In genomic region chr11:58937909-58938308, GRCm38 (mm10) we compare ENCODE assay signal across 8 mouse cellular contexts. TPM values are rescaled to one million over a fixed set of nuclear protein-coding genes. Genes with fewer than 3 reads are reported as not detected.
DNase-seq lines count a peak whose midpoint lies in the region; ATAC-seq and TF ChIP-seq lines count a peak whose summit lies in the region.

No protein-coding gene starts in this region.

- no peaks in the 10 kb centered on the region for H3K27me3 ChIP-seq in cerebellum, adult 2 months (ENCODE audit: control insufficient read depth, insufficient read depth, low read length)
- no peaks in the 10 kb centered on the region for H3K27me3 ChIP-seq in thymus, adult 2 months (ENCODE audit: control insufficient read depth, insufficient read depth, low read length)
- no peaks in the 10 kb centered on the region for H3K27me3 ChIP-seq in midbrain, postnatal 0 days (ENCODE audit: insufficient read depth, low read length)

- DNase-seq in cerebellum, adult 2 months = peak in 1 of 2 experiments; percentile 42
- no peak for DNase-seq in cerebellum, adult 11 months
- DNase-seq in thymus, adult 2 months = no peak
- no peak for DNase-seq in thymus, postnatal 10 days (ENCODE audit: low spot score in 2 of 2)
- DNase-seq in kidney, postnatal 4 days = peak; percentile 37 to 47
- peak; percentile 35 for DNase-seq in midbrain, postnatal 0 days (ENCODE audit: low spot score)
- DNase-seq in layer of hippocampus, adult 9-10 months (ENCODE audit: low spot score) = no peak
- DNase-seq in yolk sac, embryonic 10.5 days (ENCODE audit: low spot score) = no peak

- no peak for TF ChIP-seq CTCF in cerebellum, adult 2 months (IDR thresholded peaks at IDR 0.05; ENCODE audit: borderline replicate concordance, insufficient read depth, low read depth, low read length)
- no peak for TF ChIP-seq CTCF in thymus, adult 2 months (IDR thresholded peaks at IDR 0.05; ENCODE audit: borderline replicate concordance, control insufficient read depth, extremely low read depth, insufficient read depth, low read length, poor library complexity)
- TF ChIP-seq CTCF in midbrain, postnatal 0 days (IDR thresholded peaks at IDR 0.05) = no peak

- peak overlapping the region; percentile 85 for H3K4me2 ChIP-seq in midbrain, postnatal 0 days (ENCODE audit: low read depth, low read length, poor library complexity, severe bottlenecking)

- H3K36me3 ChIP-seq in thymus, adult 2 months (ENCODE audit: control insufficient read depth, insufficient read depth, low read length) = peaks cover 15% of the 10 kb centered on the region
- H3K36me3 ChIP-seq in midbrain, postnatal 0 days (ENCODE audit: insufficient read depth, low read length) = peaks cover 31% of the 10 kb centered on the region

- H3K27ac ChIP-seq in cerebellum, adult 2 months (ENCODE audit: insufficient read depth, low read length) = peak overlapping the region; percentile 88
- H3K27ac ChIP-seq in thymus, adult 2 months (ENCODE audit: control insufficient read depth, insufficient read depth, low read length) = no peak overlapping the region
- peak overlapping the region; percentile 93 for H3K27ac ChIP-seq in midbrain, postnatal 0 days (ENCODE audit: low read depth, low read length)

- peak; percentile 2; the same call in 1 of the 2 replicates for ATAC-seq in midbrain, postnatal 0 days (ENCODE audit: low FRiP score)

- TF ChIP-seq POLR2A in cerebellum, adult 2 months (IDR thresholded peaks at IDR 0.05; ENCODE audit: borderline replicate concordance, insufficient read depth, low read length) = no peak
- TF ChIP-seq POLR2A in thymus, adult 2 months (IDR thresholded peaks at IDR 0.05; ENCODE audit: control insufficient read depth, extremely low read depth, insufficient read depth, low read length, poor library complexity) = no peak

- H3K4me1 ChIP-seq in cerebellum, adult 2 months (ENCODE audit: control insufficient read depth, insufficient read depth, low read length) = peaks cover 16% of the 10 kb centered on the region
- peaks cover 14% of the 10 kb centered on the region for H3K4me1 ChIP-seq in thymus, adult 2 months (replicated peaks; ENCODE audit: control insufficient read depth, insufficient read depth, low read length)
- peaks cover 10% of the 10 kb centered on the region for H3K4me1 ChIP-seq in midbrain, postnatal 0 days (ENCODE audit: insufficient read depth, low read length)

- peak overlapping the region; percentile 88 for H3K4me3 ChIP-seq in cerebellum, adult 2 months (replicated peaks; ENCODE audit: insufficient read depth, low read depth, low read length)
- peak overlapping the region; percentile 76 for H3K4me3 ChIP-seq in thymus, adult 2 months (ENCODE audit: control insufficient read depth, insufficient read depth, low read length)
- H3K4me3 ChIP-seq in midbrain, postnatal 0 days (ENCODE audit: low read depth, low read length) = peak overlapping the region; percentile 98

- peak overlapping the region; percentile 97 for H3K9ac ChIP-seq in midbrain, postnatal 0 days (replicated peaks; ENCODE audit: low read length, poor library complexity, severe bottlenecking)

- H3K9me3 ChIP-seq in midbrain, postnatal 0 days (ENCODE audit: low read length) = no peaks in the 10 kb centered on the region

- under 1% methylated on average over 13 of the region's 13 CpGs for WGBS in cerebellum, adult 2 months
- WGBS in thymus, adult 2 months = 5% methylated on average over 13 of the region's 13 CpGs
- WGBS in midbrain, postnatal 0 days = under 1% methylated on average over 13 of the region's 13 CpGs

RNA-seq across cellular contexts. Expression of gene Rnf187, which starts 0.8 kb away (rescaled TPM):
- 578 and 589 TPM in 2 replicates for polyA plus RNA-seq in cerebellum, adult 2 months (2012; rRNA removed)
- 335 and 488 TPM in 2 replicates for polyA plus RNA-seq in thymus, adult 2 months (2012; rRNA removed)
- 925 and 964 TPM in 2 replicates for total RNA-seq in midbrain, postnatal 0 days (2014; rRNA removed)
- 700 and 703 TPM in 2 replicates for polyA plus RNA-seq in midbrain, postnatal 0 days (2015; fragmentation: Nextera tagmentation; extraction: Ambion mirVana)

RNA-seq across cellular contexts. Expression of gene Hist3h2ba, which starts 10.8 kb away (rescaled TPM):
- polyA plus RNA-seq in cerebellum, adult 2 months (2012; rRNA removed) = 154 and 186 TPM in 2 replicates
- 47.2 and 96.5 TPM in 2 replicates for polyA plus RNA-seq in thymus, adult 2 months (2012; rRNA removed)
- 552 and 1,117 TPM in 2 replicates for total RNA-seq in midbrain, postnatal 0 days (2014; rRNA removed)
- polyA plus RNA-seq in midbrain, postnatal 0 days (2015; fragmentation: Nextera tagmentation; extraction: Ambion mirVana) = 114 and 126 TPM in 2 replicates

RNA-seq across cellular contexts. Expression of gene Hist3h2a, which starts 16.6 kb away (rescaled TPM):
- 41.3 and 43.2 TPM in 2 replicates for polyA plus RNA-seq in cerebellum, adult 2 months (2012; rRNA removed)
- polyA plus RNA-seq in thymus, adult 2 months (2012; rRNA removed) = 45.9 and 51.0 TPM in 2 replicates
- total RNA-seq in midbrain, postnatal 0 days (2014; rRNA removed) = 163 and 242 TPM in 2 replicates
- 42.0 and 46.2 TPM in 2 replicates for polyA plus RNA-seq in midbrain, postnatal 0 days (2015; fragmentation: Nextera tagmentation; extraction: Ambion mirVana)

RNA-seq across cellular contexts. Expression of gene Trim17, which starts 16.6 kb away (rescaled TPM):
- polyA plus RNA-seq in cerebellum, adult 2 months (2012; rRNA removed) = 3.5 and 4.8 TPM in 2 replicates
- polyA plus RNA-seq in thymus, adult 2 months (2012; rRNA removed) = 0.31 and 0.47 TPM in 2 replicates
- total RNA-seq in midbrain, postnatal 0 days (2014; rRNA removed) = 2.2 and 6.2 TPM in 2 replicates
- 0.67 and 0.72 TPM in 2 replicates for polyA plus RNA-seq in midbrain, postnatal 0 days (2015; fragmentation: Nextera tagmentation; extraction: Ambion mirVana)

RNA-seq across cellular contexts. Expression of gene Btnl10, which starts 20.2 kb away (rescaled TPM):
- not detected in 2 replicates for polyA plus RNA-seq in cerebellum, adult 2 months (2012; rRNA removed)
- polyA plus RNA-seq in thymus, adult 2 months (2012; rRNA removed) = 0.11 TPM in 2 replicates
- total RNA-seq in midbrain, postnatal 0 days (2014; rRNA removed) = 0.16 and 0.24 TPM in 2 replicates
- not detected in 2 replicates for polyA plus RNA-seq in midbrain, postnatal 0 days (2015; fragmentation: Nextera tagmentation; extraction: Ambion mirVana)

Comparison
In these comparisons a context has a peak if more than half of its experiments do, and no peak if none do; other contexts are left out.
1. DNase-seq: peak in kidney, postnatal 4 days (2 of 2) and midbrain, postnatal 0 days (single experiment); none in cerebellum, adult 11 months (single experiment), thymus, adult 2 months (single experiment), thymus, postnatal 10 days (0 of 2), layer of hippocampus, adult 9-10 months (single experiment) and yolk sac, embryonic 10.5 days (single experiment).
2. Peak in every context shown above with its lines, with median percentiles within 50 percentile points of each other: H3K4me3 ChIP-seq.